Mouse (Mus musculus): ENCODE measurements around the gene Fgb. TPM values are rescaled to one million over a fixed set of nuclear protein-coding genes. Genes with fewer than 3 reads are reported as not detected.

The Fgb gene
- total and polyA plus RNA-seq, 2 experiments from 2014 or later: not detected

- WGBS: 97% methylated on average over 8 of the region's 8 CpGs
Observed at GRCm38 (mm10) chr3:83003068-83003467, 46.6 kb downstream of the Fgb start.

GRCm38 (mm10) chr3:83002191-83002590, 47.5 kb downstream of the Fgb start:
- no peak overlapping the region for H3K4me2 ChIP-seq (ENCODE audit: low read depth, low read length, poor library complexity, severe bottlenecking)
- no peaks in the 10 kb centered on the region for H3K4me1 ChIP-seq (ENCODE audit: insufficient read depth, low read length)
- no peak for ATAC-seq (ENCODE audit: low FRiP score)
- H3K4me3 ChIP-seq (ENCODE audit: low read depth, low read length): no peak overlapping the region
- no peaks in the 10 kb centered on the region for H3K9me3 ChIP-seq (ENCODE audit: low read length)
- H3K27ac ChIP-seq (ENCODE audit: low read depth, low read length): no peak overlapping the region
- 0% methylated on average over 2 of the region's 2 CpGs for whole genome bisulfite sequencing
- no peak overlapping the region for H3K9ac ChIP-seq (replicated peaks; ENCODE audit: low read length, poor library complexity, severe bottlenecking)
- TF ChIP-seq CTCF (IDR thresholded peaks at IDR 0.05): peak; percentile 81
- DNase-seq (ENCODE audit: low spot score): peak; percentile 58
- no peaks in the 10 kb centered on the region for H3K27me3 ChIP-seq (ENCODE audit: insufficient read depth, low read length)
- H3K36me3 ChIP-seq (ENCODE audit: insufficient read depth, low read length): no peaks in the 10 kb centered on the region

More at GRCm38 (mm10) chr3:83003068-83003467, 46.6 kb downstream of the Fgb start:
- no peak overlapping the region for H3K4me2 ChIP-seq (ENCODE audit: low read depth, low read length, poor library complexity, severe bottlenecking)
- no peaks in the 10 kb centered on the region for H3K36me3 ChIP-seq (ENCODE audit: insufficient read depth, low read length)
- no peak overlapping the region for H3K27ac ChIP-seq (ENCODE audit: low read depth, low read length)
- no peaks in the 10 kb centered on the region for H3K9me3 ChIP-seq (ENCODE audit: low read length)
- no peaks in the 10 kb centered on the region for H3K27me3 ChIP-seq (ENCODE audit: insufficient read depth, low read length)
- ATAC-seq (ENCODE audit: low FRiP score) (no peak), DNase-seq (ENCODE audit: low spot score) (no peak)
- H3K4me1 ChIP-seq (ENCODE audit: insufficient read depth, low read length): no peaks in the 10 kb centered on the region
- no peak overlapping the region for H3K4me3 ChIP-seq (ENCODE audit: low read depth, low read length)
- H3K9ac ChIP-seq (replicated peaks; ENCODE audit: low read length, poor library complexity, severe bottlenecking): no peak overlapping the region
- no peak for TF ChIP-seq CTCF (IDR thresholded peaks at IDR 0.05)

- Histone ChIP-seq H3K9ac (replicated peaks; ENCODE audit: low read length, poor library complexity, severe bottlenecking) (no peak overlapping the region), H3K4me2 (ENCODE audit: low read depth, low read length, poor library complexity, severe bottlenecking) (no peak overlapping the region), H3K36me3 (ENCODE audit: insufficient read depth, low read length) (no peaks in the 10 kb centered on the region), H3K4me3 (ENCODE audit: low read depth, low read length) (no peak overlapping the region), H3K9me3 (ENCODE audit: low read length) (no peaks in the 10 kb centered on the region), H3K27me3 (ENCODE audit: insufficient read depth, low read length) (0 out of 2 replicates have a peak, but pooled peaks cover 5% of the 10 kb centered on the region), H3K27ac (ENCODE audit: low read depth, low read length) (no peak overlapping the region), H3K4me1 (ENCODE audit: insufficient read depth, low read length) (peaks cover 5% of the 10 kb centered on the region; the same call in 1 of the 2 replicates)
- 86% methylated on average over 9 of the region's 9 CpGs for WGBS
- TF ChIP-seq CTCF (IDR thresholded peaks at IDR 0.05): no peak
- no peak for ATAC-seq (ENCODE audit: low FRiP score)
- DNase-seq (ENCODE audit: low spot score): no peak
Observed at GRCm38 (mm10) chr3:82999995-83000394, 49.7 kb downstream of the Fgb start.

GRCm38 (mm10) chr3:82998772-82999463, 50.7 kb downstream of the Fgb start:
- no peak overlapping the region for H3K4me2 ChIP-seq (ENCODE audit: low read depth, low read length, poor library complexity, severe bottlenecking)
- no peaks in the 10 kb centered on the region for H3K36me3 ChIP-seq (ENCODE audit: insufficient read depth, low read length)
- H3K9ac ChIP-seq (replicated peaks; ENCODE audit: low read length, poor library complexity, severe bottlenecking): 0 out of 2 replicates have a peak overlapping the region, but pooled peaks have one; percentile 13
- peaks cover 5% of the 10 kb centered on the region; the same call in 1 of the 2 replicates for H3K4me1 ChIP-seq (ENCODE audit: insufficient read depth, low read length)
- ATAC-seq (ENCODE audit: low FRiP score) (peak; percentile 86), DNase-seq (ENCODE audit: low spot score) (peak; percentile 94)
- H3K27me3 ChIP-seq (ENCODE audit: insufficient read depth, low read length): 0 out of 2 replicates have a peak, but pooled peaks cover 5% of the 10 kb centered on the region
- no peaks in the 10 kb centered on the region for H3K9me3 ChIP-seq (ENCODE audit: low read length)
- H3K27ac ChIP-seq (ENCODE audit: low read depth, low read length): no peak overlapping the region
- TF ChIP-seq CTCF (IDR thresholded peaks at IDR 0.05): peak; percentile 87
- no peak overlapping the region for H3K4me3 ChIP-seq (ENCODE audit: low read depth, low read length)
- 29% methylated on average over 8 of the region's 8 CpGs for WGBS

GRCm38 (mm10) chr3:82996656-82997055, 53.0 kb downstream of the Fgb start:
- H3K27ac ChIP-seq (ENCODE audit: low read depth, low read length): no peak overlapping the region
- no peak for ATAC-seq (ENCODE audit: low FRiP score)
- no peaks in the 10 kb centered on the region for H3K36me3 ChIP-seq (ENCODE audit: insufficient read depth, low read length)
- DNase-seq (ENCODE audit: low spot score): no peak
- peaks cover 5% of the 10 kb centered on the region; the same call in 1 of the 2 replicates for H3K4me1 ChIP-seq (ENCODE audit: insufficient read depth, low read length)
- H3K9me3 ChIP-seq (ENCODE audit: low read length): no peaks in the 10 kb centered on the region
- H3K27me3 ChIP-seq (ENCODE audit: insufficient read depth, low read length): 0 out of 2 replicates have a peak, but pooled peaks cover 5% of the 10 kb centered on the region
- no peak for TF ChIP-seq CTCF (IDR thresholded peaks at IDR 0.05)
- no peak overlapping the region for H3K4me3 ChIP-seq (ENCODE audit: low read depth, low read length)
- no peak overlapping the region for H3K9ac ChIP-seq (replicated peaks; ENCODE audit: low read length, poor library complexity, severe bottlenecking)
- H3K4me2 ChIP-seq (ENCODE audit: low read depth, low read length, poor library complexity, severe bottlenecking): no peak overlapping the region
- 85% methylated on average over 3 of the region's 3 CpGs for WGBS

- H3K9me3 ChIP-seq (ENCODE audit: low read length): no peaks in the 10 kb centered on the region
- no peaks in the 10 kb centered on the region for H3K36me3 ChIP-seq (ENCODE audit: insufficient read depth, low read length)
- peaks cover 5% of the 10 kb centered on the region; the same call in 1 of the 2 replicates for H3K4me1 ChIP-seq (ENCODE audit: insufficient read depth, low read length)
- peak; percentile 55; the same call in 1 of the 2 replicates for ATAC-seq (ENCODE audit: low FRiP score)
- no peak overlapping the region for H3K27ac ChIP-seq (ENCODE audit: low read depth, low read length)
- peak; percentile 59 for DNase-seq (ENCODE audit: low spot score)
- peak overlapping the region; percentile 55 for H3K4me2 ChIP-seq (ENCODE audit: low read depth, low read length, poor library complexity, severe bottlenecking)
- H3K4me3 ChIP-seq (ENCODE audit: low read depth, low read length): peak overlapping the region; percentile 25; the same call in 1 of the 2 replicates
- peak overlapping the region; percentile 39; the same call in 1 of the 2 replicates for H3K9ac ChIP-seq (replicated peaks; ENCODE audit: low read length, poor library complexity, severe bottlenecking)
- WGBS: 2% methylated on average over 24 of the region's 24 CpGs
- peak; percentile 79 for TF ChIP-seq CTCF (IDR thresholded peaks at IDR 0.05)
- 0 out of 2 replicates have a peak, but pooled peaks cover 5% of the 10 kb centered on the region for H3K27me3 ChIP-seq (ENCODE audit: insufficient read depth, low read length)
Observed at GRCm38 (mm10) chr3:82995368-82995767, 54.3 kb downstream of the Fgb start.

Data from midbrain, postnatal 0 days (tissue).